Mouse (Mus musculus) lung, postnatal 0 days (tissue): ENCODE data around the gene Gapvd1. TPM values are rescaled to one million over a fixed set of nuclear protein-coding genes. Genes with fewer than 3 reads are reported as not detected.
"Not testable (repeated sequence)": the region's sequence is repeated elsewhere in the genome, so short reads cannot be mapped to it uniquely, and the experiment has no call there.

Source experiments
- ATAC-seq: fragments of 200-750 bp; cut with Nextera tagmentation; 2 replicates; pipeline ENCODE4 v1.8.0; 2017; ENCODE audit warnings: moderate library complexity
- DNase-seq: peaks from one replicate; pipeline ENCODE4 v3.0.0-alpha.2; 2016; ENCODE audit warnings: low spot score
- H3K27ac ChIP-seq: fragments of 300-500 bp; sonication (generic); 2 replicates; pipeline ENCODE4 v1.5.1; 2014; ENCODE audit warnings: antibody characterized with exemption, mild to moderate bottlenecking, low read length, mixed read lengths
- H3K27me3 ChIP-seq: fragments of 300-500 bp; sonication (generic); replicated peaks from 2 replicates; pipeline ENCODE4 v1.6.1; 2014; ENCODE audit warnings: low read length, mixed read lengths; ENCODE audit not compliant: insufficient read depth
- H3K36me3 ChIP-seq: fragments of 300-500 bp; sonication (generic); 2 replicates; pipeline ENCODE4 v1.6.1; 2014; ENCODE audit warnings: low read length, mixed read lengths; ENCODE audit not compliant: insufficient read depth
- H3K4me1 ChIP-seq: fragments of 300-500 bp; sonication (generic); 2 replicates; pipeline ENCODE4 v1.6.1; 2014; ENCODE audit warnings: antibody characterized with exemption, low read depth, low read length, mixed read lengths; ENCODE audit not compliant: insufficient read depth
- H3K4me2 ChIP-seq: fragments of 300-500 bp; sonication (generic); replicated peaks from 2 replicates; pipeline ENCODE4 v1.6.1; 2014; ENCODE audit warnings: low read depth, mild to moderate bottlenecking, low read length, moderate library complexity, mixed read lengths
- H3K4me3 ChIP-seq: fragments of 300-500 bp; sonication (generic); 2 replicates; pipeline ENCODE4 v1.5.1; 2014; ENCODE audit warnings: low read depth, low read length
- H3K9ac ChIP-seq: fragments of 300-500 bp; sonication (generic); replicated peaks from 2 replicates; pipeline ENCODE4 v1.6.1; 2014; ENCODE audit warnings: low read depth, mild to moderate bottlenecking
- H3K9me3 ChIP-seq: fragments of 300-500 bp; sonication (generic); 2 replicates; pipeline ENCODE4 v1.6.1; 2016; ENCODE audit warnings: low read length, mixed read lengths
- CTCF ChIP-seq: IDR thresholded peaks from 2 replicates; pipeline ENCODE4 v1.5.1; 2016; ENCODE audit warnings: antibody characterized with exemption, mild to moderate bottlenecking
- EP300 ChIP-seq: IDR thresholded peaks from 2 replicates; pipeline ENCODE4 v1.6.1; 2016; ENCODE audit warnings: antibody characterized with exemption, mild to moderate bottlenecking, control low read depth
- WGBS: fragments of 180-500 bp; shearing (Covaris S2); extraction: QIAGEN DNeasy Blood & Tissue Kit; methylation state at CpG from one replicate; pipeline ENCODE4 v1.1.7; 2014; 5-methylcytosine and 5-hydroxymethylcytosine counted together
- polyA plus RNA-seq: library from polyadenylated mRNA; unstranded; fragments of >200 nt; fragmentation: Nextera tagmentation; extraction: Ambion mirVana; gene quantifications from 2 replicates; pipeline ENCODE4 v1.2.1, GENCODE M21; 2015

The Gapvd1 gene
- polyA plus RNA-seq, result 50.1 and 58.5 TPM in 2 replicates

DNA sequence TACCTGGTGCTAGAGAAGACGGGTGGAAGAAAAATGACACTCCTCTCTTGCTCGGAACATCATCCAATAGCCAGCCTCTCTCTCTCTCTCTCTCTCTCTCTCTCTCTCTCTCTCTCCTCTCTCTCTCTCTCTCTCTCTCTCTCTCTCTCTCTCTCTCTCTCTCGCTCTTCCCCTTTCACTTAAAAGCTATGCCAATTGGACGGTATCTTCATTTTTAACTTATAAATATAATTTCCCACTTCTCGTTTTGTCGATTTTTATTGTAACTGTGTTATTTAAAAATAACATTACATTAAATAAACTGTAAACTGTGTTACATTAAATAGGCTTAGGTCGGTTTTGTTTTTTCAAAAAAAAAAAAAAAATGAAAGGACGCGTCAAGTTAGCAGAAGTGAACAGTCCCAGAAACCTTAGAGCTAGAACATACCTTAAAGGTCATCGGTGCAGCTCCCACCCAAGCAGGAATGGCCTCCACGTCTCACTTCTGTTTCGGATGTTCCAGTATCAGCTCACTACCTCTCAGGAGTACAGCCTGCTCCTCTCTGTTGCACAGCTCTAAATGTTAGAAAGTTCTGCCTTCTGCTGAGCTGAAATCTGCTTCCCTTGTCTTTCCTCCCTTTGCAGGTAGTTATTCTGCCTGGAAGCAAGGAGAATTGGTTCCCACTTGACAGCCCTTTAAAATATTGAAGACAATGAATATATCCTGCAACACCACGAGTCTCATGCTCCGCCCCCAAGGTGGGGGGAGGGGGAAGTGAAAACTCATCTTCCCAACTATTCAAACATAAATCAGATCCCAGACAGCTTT is at the start of gene Gapvd1:
Gene Gapvd1 (minus strand): TSS at position 682 of the 808 bp plus-strand sequence.
- Histone ChIP-seq H3K9ac (peak within 1 kb of the TSS; percentile 86), H3K36me3 (no peaks in the 10 kb centered on the region), H3K9me3 (no peaks in the 10 kb centered on the region), H3K27me3 (no peaks in the 10 kb centered on the region), H3K4me1 (no peaks in the 10 kb centered on the region; the same call in 1 of the 2 replicates), H3K4me2 (peak within 1 kb of the TSS; percentile 75), H3K4me3 (peak within 1 kb of the TSS; percentile 92), H3K27ac (peak within 1 kb of the TSS; percentile 94)
- DNase-seq (peak; percentile 18), ATAC-seq (no peak)
- no peak for TF ChIP-seq CTCF
- TF ChIP-seq EP300, result no peak
- WGBS, result under 1% methylated on average over 14 of the region's 14 CpGs

DNA sequence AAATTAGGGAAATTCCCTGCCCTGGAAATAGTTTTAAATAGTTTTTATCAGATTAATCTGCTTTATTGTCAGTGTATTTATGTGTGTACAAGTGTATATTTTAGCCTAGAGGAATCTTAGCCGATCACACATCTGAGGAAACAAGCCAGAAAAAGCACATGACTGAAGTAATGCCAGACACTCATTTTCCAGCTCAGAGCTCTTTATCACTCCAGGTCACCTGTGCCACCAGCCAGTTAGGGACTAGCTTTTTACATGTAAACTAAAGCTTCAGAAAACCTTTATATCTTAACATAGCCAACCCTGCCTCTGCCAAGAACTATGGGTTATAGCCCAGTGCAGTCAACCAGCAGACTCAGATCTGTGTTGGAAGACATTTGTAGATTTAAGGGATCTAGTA is 49.8 kb upstream of the Gapvd1 start:
- Histone ChIP-seq H3K4me2 (no peak overlapping the region), H3K9me3 (no peaks in the 10 kb centered on the region)
- 56% methylated on average over 1 of the region's 1 CpGs for WGBS

DNA sequence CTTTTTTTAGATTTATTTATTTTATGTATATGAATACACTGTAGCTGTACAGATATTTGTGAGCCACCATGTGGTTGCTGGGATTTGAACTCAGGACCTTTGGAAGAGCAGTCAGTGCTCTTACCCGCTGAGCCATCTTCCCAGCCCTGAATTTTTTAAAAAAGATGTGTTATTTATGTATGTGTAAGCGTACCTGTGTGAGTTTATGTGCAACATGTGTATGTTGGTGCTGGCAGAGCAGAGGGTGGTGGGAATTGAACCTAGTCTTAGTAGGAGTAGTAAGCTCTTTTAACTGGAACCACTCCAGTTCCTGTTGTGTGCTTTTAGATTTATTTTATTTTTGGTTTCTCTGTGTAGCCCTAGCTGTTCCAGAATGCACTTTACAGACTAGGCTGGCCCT is 49.1 kb upstream of the Gapvd1 start:
- Histone ChIP-seq H3K27me3 (no peaks in the 10 kb centered on the region), H3K4me3 (no peak overlapping the region), H3K4me2 (no peak overlapping the region), H3K36me3 (no peaks in the 10 kb centered on the region), H3K4me1 (peaks cover under 1% of the 10 kb centered on the region; the same call in 1 of the 2 replicates), H3K9me3 (no peaks in the 10 kb centered on the region), H3K27ac (no peak overlapping the region), H3K9ac (no peak overlapping the region)
- ATAC-seq (no peak), DNase-seq (no peak)
- 98% methylated on average over 2 of the region's 2 CpGs for WGBS
- TF ChIP-seq EP300, result no peak
- no peak for TF ChIP-seq CTCF

More for the DNA sequence above, 49.8 kb upstream of the Gapvd1 start:
- H3K4me1 ChIP-seq, result no peaks in the 10 kb centered on the region; the same call in 1 of the 2 replicates
- no peaks in the 10 kb centered on the region for H3K36me3 ChIP-seq
- ATAC-seq, result no peak
- no peak overlapping the region for H3K4me3 ChIP-seq
- TF ChIP-seq CTCF, result no peak
- no peak for TF ChIP-seq EP300
- H3K27me3 ChIP-seq, result no peaks in the 10 kb centered on the region
- no peak overlapping the region for H3K27ac ChIP-seq
- DNase-seq, result no peak
- no peak overlapping the region for H3K9ac ChIP-seq

DNA sequence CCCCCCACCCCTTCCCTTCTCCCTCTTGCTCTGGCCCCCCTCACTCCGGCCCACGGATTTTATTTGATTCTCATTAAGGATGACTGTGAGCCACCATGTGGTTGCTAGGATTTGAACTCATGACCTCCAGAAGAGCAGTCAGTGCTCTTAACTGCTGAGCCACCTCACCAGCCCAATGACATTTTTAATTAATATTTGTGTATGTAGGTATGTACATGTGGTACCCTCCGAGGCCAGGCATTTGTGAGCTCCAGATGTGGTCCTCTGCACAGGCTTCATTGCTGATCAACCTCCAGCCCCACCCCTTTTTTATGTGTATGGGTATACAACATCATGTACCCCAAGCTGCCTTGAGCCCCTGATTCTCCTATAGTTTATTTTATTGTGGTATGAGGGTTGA is 48.7 kb upstream of the Gapvd1 start:
- DNase-seq, result no peak
- Histone ChIP-seq H3K9ac (no peak overlapping the region), H3K36me3 (no peaks in the 10 kb centered on the region), H3K4me3 (no peak overlapping the region), H3K4me1 (peaks cover 5% of the 10 kb centered on the region; the same call in 1 of the 2 replicates), H3K27me3 (no peaks in the 10 kb centered on the region), H3K9me3 (no peaks in the 10 kb centered on the region), H3K4me2 (no peak overlapping the region), H3K27ac (no peak overlapping the region)
- TF ChIP-seq EP300 (no peak), CTCF (no peak)
- ATAC-seq, result no peak
- WGBS, result 62% methylated on average over 3 of the region's 3 CpGs

DNA sequence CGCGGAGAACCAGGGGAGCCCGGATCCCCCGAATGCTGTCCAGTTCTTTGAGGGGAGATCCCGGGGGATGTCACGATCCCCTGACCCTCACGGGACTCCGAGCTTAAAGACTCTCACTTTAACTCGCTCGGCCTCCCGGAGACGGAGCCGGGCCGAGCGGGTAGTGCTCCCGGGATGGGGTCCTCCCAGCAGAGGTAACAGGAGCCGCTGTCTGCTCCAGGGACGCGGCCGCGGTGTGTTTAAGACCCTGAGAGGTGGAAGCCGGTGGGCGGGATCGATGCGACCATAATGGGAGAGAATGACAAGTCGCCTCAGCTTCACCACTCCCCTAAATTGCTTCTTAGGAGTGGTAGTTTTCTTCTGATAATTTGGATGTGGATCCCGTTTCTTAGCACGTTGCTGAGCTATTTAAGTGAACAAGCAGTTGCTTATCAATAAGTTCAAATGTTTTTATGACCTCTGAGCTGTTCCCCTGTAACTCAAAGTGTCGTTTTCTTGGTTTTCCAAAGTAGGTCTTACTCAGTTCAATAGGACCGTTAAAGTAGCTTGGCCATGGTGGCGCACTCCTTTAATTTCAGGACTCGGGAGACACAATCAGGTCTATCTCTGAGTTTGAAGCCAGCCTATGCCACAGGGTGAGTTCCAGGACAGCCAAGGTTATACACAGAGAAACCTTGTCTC is 47.7 kb upstream of the Gapvd1 start:
- ATAC-seq, result peak; percentile 39
- WGBS, result under 1% methylated on average over 17 of the region's 32 CpGs
- peak; percentile 45 for DNase-seq
- Histone ChIP-seq H3K9ac (peak overlapping the region; percentile 92), H3K27ac (peak overlapping the region; percentile 88), H3K4me3 (peak overlapping the region; percentile 69), H3K4me2 (peak overlapping the region; percentile 49)
- H3K9me3 ChIP-seq, H3K36me3 ChIP-seq, H3K4me1 ChIP-seq, H3K27me3 ChIP-seq: not testable (repeated sequence)
